Mouse (Mus musculus): ENCODE measurements around the gene Sbf2.

DNA sequence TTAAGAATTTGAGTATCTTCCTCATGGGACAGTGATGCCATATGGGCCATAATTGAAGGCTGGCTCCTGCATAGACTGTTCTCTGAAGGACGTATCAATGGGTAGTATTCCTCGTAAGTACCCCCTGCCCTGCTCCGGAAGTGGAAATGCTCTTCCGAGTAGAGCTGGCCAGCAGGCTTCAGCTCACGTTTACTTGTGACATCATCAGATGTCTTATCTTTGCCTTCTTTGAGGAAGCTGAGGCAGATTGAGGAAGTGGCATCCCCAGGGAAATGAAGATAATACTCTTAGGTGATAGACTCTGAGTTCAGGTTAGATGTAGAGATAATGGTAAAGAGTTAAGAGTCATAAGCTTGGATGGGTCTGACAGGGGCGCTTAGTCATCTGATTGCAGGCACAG is 31.1 kb upstream of the Sbf2 start:
- TF ChIP-seq ELF1 (IDR thresholded peaks at IDR 0.05; ENCODE audit: low read depth, low read length) (no peak), RAD21 (IDR thresholded peaks at IDR 0.05; ENCODE audit: low read depth, low read length) (no peak), NRF1 (IDR thresholded peaks at IDR 0.05; ENCODE audit: insufficient read depth, low read depth, low read length, poor library complexity, severe bottlenecking) (no peak), ZC3H11A (IDR thresholded peaks at IDR 0.05; ENCODE audit: low read depth, low read length) (no peak), CTCF (IDR thresholded peaks at IDR 0.05 in 2 of 3, conservative IDR thresholded peaks at IDR 0.05 in 1 of 3; ENCODE audit: control insufficient read depth in 1 of 3, insufficient read depth in 1 of 3, low read depth in 2 of 3, low read length in 3 of 3, poor library complexity in 1 of 3, severe bottlenecking in 1 of 3) (no peak)
